ENCODE assay signal across 8 mouse cellular contexts in the genomic region with DNA sequence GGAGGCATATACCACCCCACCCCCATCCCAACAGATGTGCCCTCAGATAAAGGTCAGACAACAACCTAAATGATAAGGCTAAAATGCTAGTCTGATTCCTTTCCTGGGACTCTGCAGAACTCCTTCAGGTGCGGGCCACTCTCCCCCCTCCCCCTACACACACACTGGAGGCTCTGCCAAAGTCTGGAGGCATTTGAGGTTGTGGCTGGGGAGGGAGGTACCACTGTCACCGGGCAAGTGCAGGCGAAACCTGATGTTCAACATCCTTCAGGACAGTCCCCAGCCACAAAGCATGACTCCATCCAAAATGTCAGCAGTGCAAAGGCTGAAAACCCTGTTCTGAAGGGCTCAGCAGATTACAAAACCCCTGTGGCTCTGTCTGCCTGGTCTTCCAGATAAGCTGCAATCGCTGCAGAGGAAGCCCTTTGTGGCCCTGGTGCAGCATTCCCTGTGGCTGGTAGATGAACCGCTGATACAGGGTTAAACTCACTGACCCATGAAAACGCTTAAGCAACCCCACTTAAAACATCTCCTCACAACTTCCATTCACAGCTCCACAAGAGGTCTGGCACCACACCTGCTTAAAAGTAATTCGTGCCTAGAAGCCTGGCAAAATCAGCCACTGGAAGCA.
DNase-seq lines count a peak whose midpoint lies in the region; ATAC-seq and TF ChIP-seq lines count a peak whose summit lies in the region.

No protein-coding gene starts in this region.

- TF ChIP-seq CTCF in lung, embryonic 14.5 days (IDR thresholded peaks at IDR 0.05; ENCODE audit: low read depth): 0 out of 2 replicates have a peak, but pooled peaks have one; percentile 12

- peak overlapping the region; percentile 48 for H3K4me3 ChIP-seq in heart, embryonic 13.5 days
- H3K4me3 ChIP-seq in embryonic facial prominence, embryonic 12.5 days: 0 out of 2 replicates have a peak overlapping the region, but pooled peaks have one; percentile 15
- peak overlapping the region; percentile 41 for H3K4me3 ChIP-seq in lung, embryonic 14.5 days (ENCODE audit: low read depth, low read length)

- H3K4me1 ChIP-seq in heart, embryonic 13.5 days: peaks cover 73% of the 10 kb centered on the region
- peaks cover 40% of the 10 kb centered on the region for H3K4me1 ChIP-seq in embryonic facial prominence, embryonic 12.5 days
- peaks cover 31% of the 10 kb centered on the region for H3K4me1 ChIP-seq in lung, embryonic 14.5 days (ENCODE audit: insufficient read depth)

- peaks cover 5% of the 10 kb centered on the region for H3K36me3 ChIP-seq in heart, embryonic 13.5 days
- H3K36me3 ChIP-seq in embryonic facial prominence, embryonic 12.5 days: no peaks in the 10 kb centered on the region
- H3K36me3 ChIP-seq in lung, embryonic 14.5 days (ENCODE audit: insufficient read depth): 0 out of 2 replicates have a peak, but pooled peaks cover 3% of the 10 kb centered on the region
- H3K36me3 ChIP-seq in splenic B cell, adult 2 months (ENCODE audit: control insufficient read depth, insufficient read depth, low read length, poor library complexity, severe bottlenecking): peaks cover 4% of the 10 kb centered on the region; the same call in 1 of the 2 replicates

- H3K9ac ChIP-seq in heart, embryonic 13.5 days: peak overlapping the region; percentile 80
- no peak overlapping the region for H3K9ac ChIP-seq in embryonic facial prominence, embryonic 12.5 days
- H3K9ac ChIP-seq in lung, embryonic 14.5 days: peak overlapping the region; percentile 36; the same call in 1 of the 2 replicates

- H3K27ac ChIP-seq in heart, embryonic 13.5 days (replicated peaks): peak overlapping the region; percentile 46
- no peak overlapping the region; the same call in 1 of the 2 replicates for H3K27ac ChIP-seq in embryonic facial prominence, embryonic 12.5 days
- peak overlapping the region; percentile 50; the same call in 1 of the 2 replicates for H3K27ac ChIP-seq in lung, embryonic 14.5 days (ENCODE audit: low read depth)

- DNase-seq in heart, adult 18-20 months: no peak
- peak; percentile 70 for DNase-seq in kidney, adult 11 months
- DNase-seq in lung, embryonic 14.5 days: no peak
- peak; percentile 42 for DNase-seq in splenic B cell, adult 2 months (ENCODE audit: low read depth, low spot score)
- no peak for DNase-seq in gastrocnemius, postnatal 14 days
- DNase-seq in adrenal gland, postnatal 10 days: no peak

- WGBS in heart, embryonic 13.5 days: 4% methylated on average over 7 of the region's 7 CpGs
- 4% methylated on average over 7 of the region's 7 CpGs for WGBS in embryonic facial prominence, embryonic 12.5 days
- 12% methylated on average over 7 of the region's 7 CpGs for WGBS in lung, embryonic 14.5 days

- intact Hi-C loops in gastrocnemius, postnatal 14 days (cut with DNase I; ENCODE audit: low total_unique reads): no loop called here

- peak overlapping the region; percentile 62 for H3K4me2 ChIP-seq in heart, embryonic 13.5 days
- H3K4me2 ChIP-seq in embryonic facial prominence, embryonic 12.5 days (replicated peaks): peak overlapping the region; percentile 56
- H3K4me2 ChIP-seq in lung, embryonic 14.5 days: peak overlapping the region; percentile 63

- no peaks in the 10 kb centered on the region for H3K27me3 ChIP-seq in heart, embryonic 13.5 days (replicated peaks)
- no peaks in the 10 kb centered on the region for H3K27me3 ChIP-seq in embryonic facial prominence, embryonic 12.5 days
- no peaks in the 10 kb centered on the region for H3K27me3 ChIP-seq in lung, embryonic 14.5 days (ENCODE audit: insufficient read depth, low read length)
- H3K27me3 ChIP-seq in splenic B cell, adult 2 months (ENCODE audit: control insufficient read depth, insufficient read depth, low read length, poor library complexity, severe bottlenecking): no peaks in the 10 kb centered on the region

- H3K9me3 ChIP-seq in heart, embryonic 13.5 days: no peaks in the 10 kb centered on the region
- H3K9me3 ChIP-seq in embryonic facial prominence, embryonic 12.5 days: no peaks in the 10 kb centered on the region
- H3K9me3 ChIP-seq in lung, embryonic 14.5 days (ENCODE audit: low read depth, low read length): no peaks in the 10 kb centered on the region

- ATAC-seq in heart, embryonic 13.5 days (ENCODE audit: extremely low read depth, insufficient number of reproducible peaks, low FRiP score, low TSS enrichment): no peak
- ATAC-seq in embryonic facial prominence, embryonic 12.5 days (ENCODE audit: insufficient number of reproducible peaks, insufficient read depth, low FRiP score, low TSS enrichment): no peak
- no peak for ATAC-seq in lung, embryonic 14.5 days (ENCODE audit: insufficient read depth)

Comparison
In these comparisons a context has a peak if more than half of its experiments do, and no peak if none do; other contexts are left out.
1. DNase-seq: peak in kidney, adult 11 months (single experiment) and splenic B cell, adult 2 months (single experiment); none in heart, adult 18-20 months (0 of 2), lung, embryonic 14.5 days (single experiment), gastrocnemius, postnatal 14 days (single experiment) and adrenal gland, postnatal 10 days (single experiment).
2. Peak in every context shown above with its lines, with median percentiles within 50 percentile points of each other: H3K4me2 ChIP-seq and H3K4me3 ChIP-seq.